Mouse (Mus musculus): Measurements from ENCODE around the gene Dscam. TPM values are rescaled to one million over a fixed set of nuclear protein-coding genes. Genes with fewer than 3 reads are reported as not detected.

The Dscam gene
- polyA plus RNA-seq, 1 experiment from 2014 or later, result 8.2 TPM

DNA sequence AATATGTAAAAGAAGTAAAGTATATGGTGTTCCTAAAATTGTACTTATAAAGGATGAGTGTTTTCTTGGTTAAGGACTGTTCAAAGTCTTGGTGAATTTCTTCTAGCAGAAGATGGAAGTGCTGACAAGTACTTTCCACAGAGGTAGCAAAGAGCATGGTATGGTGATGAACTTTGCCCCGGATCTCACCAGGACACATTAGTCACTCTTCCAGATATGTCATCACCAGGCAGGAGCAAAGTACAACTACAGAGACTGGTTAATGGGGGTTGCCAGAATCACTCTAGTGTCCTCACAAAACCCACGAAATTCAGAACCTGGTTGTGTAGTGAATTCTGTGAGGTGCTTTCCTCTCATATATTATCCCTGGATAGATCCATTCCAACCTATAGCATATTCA is 379.2 kb downstream of the Dscam start:
- H3K27me3 ChIP-seq (replicated peaks; ENCODE audit: control insufficient read depth, insufficient read depth, low read length), result no peaks in the 10 kb centered on the region
- WGBS, result 86% methylated on average over 2 of the region's 2 CpGs
- ATAC-seq, result no peak
- H3K4me2 ChIP-seq (ENCODE audit: low read length), result no peak overlapping the region
- H3K27ac ChIP-seq (ENCODE audit: low read depth, low read length), result no peak overlapping the region
- no peak overlapping the region for H3K9ac ChIP-seq (ENCODE audit: low read length)
- peaks cover 4% of the 10 kb centered on the region; the same call in 1 of the 2 replicates for H3K4me1 ChIP-seq (ENCODE audit: control insufficient read depth, insufficient read depth, low read length)
- no peak overlapping the region for H3K4me3 ChIP-seq (ENCODE audit: low read depth, low read length)
- no peak for DNase-seq (ENCODE audit: low spot score)
- H3K9me3 ChIP-seq (replicated peaks; ENCODE audit: control insufficient read depth, low read length), result no peaks in the 10 kb centered on the region
- no peaks in the 10 kb centered on the region for H3K36me3 ChIP-seq (ENCODE audit: control insufficient read depth, insufficient read depth, low read length)

DNA sequence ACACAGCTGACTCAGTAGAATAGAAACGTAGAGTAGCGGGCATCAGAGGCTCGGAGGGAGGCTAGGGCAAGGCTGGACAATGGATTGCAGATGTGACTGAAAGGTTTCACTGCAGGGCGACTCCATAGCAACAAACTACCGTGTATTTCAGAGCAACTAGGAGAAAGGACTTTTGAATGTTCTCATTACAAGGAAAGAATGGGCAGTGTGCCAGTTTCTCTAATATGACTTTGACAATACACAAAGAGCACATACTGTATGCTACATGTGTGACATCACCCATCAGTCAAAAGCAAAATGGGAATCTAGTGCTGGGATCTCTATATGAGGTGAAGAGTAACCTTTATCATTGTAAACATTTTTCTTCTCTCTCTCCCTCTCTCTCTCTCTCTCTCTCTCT is 382.3 kb downstream of the Dscam start:
- H3K36me3 ChIP-seq (ENCODE audit: control insufficient read depth, insufficient read depth, low read length), result no peaks in the 10 kb centered on the region
- H3K27me3 ChIP-seq (replicated peaks; ENCODE audit: control insufficient read depth, insufficient read depth, low read length), result no peaks in the 10 kb centered on the region
- H3K4me1 ChIP-seq (ENCODE audit: control insufficient read depth, insufficient read depth, low read length), result peaks cover 4% of the 10 kb centered on the region; the same call in 1 of the 2 replicates
- H3K4me2 ChIP-seq (ENCODE audit: low read length), result no peak overlapping the region
- 0 out of 2 replicates have a peak, but pooled peaks have one; percentile 32 for ATAC-seq
- H3K27ac ChIP-seq (ENCODE audit: low read depth, low read length), result no peak overlapping the region
- H3K9me3 ChIP-seq (replicated peaks; ENCODE audit: control insufficient read depth, low read length), result no peaks in the 10 kb centered on the region
- 23% methylated on average over 5 of the region's 5 CpGs for WGBS
- no peak overlapping the region for H3K4me3 ChIP-seq (ENCODE audit: low read depth, low read length)
- peak; percentile 67 for DNase-seq (ENCODE audit: low spot score)
- H3K9ac ChIP-seq (ENCODE audit: low read length), result no peak overlapping the region

DNA sequence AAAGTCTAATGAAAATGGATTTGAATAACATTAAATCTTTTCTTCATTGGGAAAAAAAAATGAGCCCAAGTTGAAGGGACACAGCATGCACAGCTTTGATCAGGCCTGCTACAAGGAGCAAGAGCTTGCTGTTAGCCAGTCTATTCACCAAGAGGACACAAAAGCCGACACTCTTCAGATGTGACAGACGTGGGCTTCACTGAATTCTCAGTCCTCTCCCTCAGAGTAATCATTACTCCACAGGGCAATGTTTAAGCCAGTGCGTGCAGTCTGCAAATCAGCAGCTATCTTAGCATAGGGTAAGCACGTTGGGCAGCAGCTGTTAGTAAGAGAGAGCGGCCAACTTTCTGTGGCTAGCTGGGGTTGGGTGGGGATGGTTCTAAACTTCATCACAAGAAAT is 391.5 kb downstream of the Dscam start:
- H3K36me3 ChIP-seq (ENCODE audit: control insufficient read depth, insufficient read depth, low read length), result no peaks in the 10 kb centered on the region
- no peak overlapping the region for H3K4me2 ChIP-seq (ENCODE audit: low read length)
- no peaks in the 10 kb centered on the region for H3K9me3 ChIP-seq (replicated peaks; ENCODE audit: control insufficient read depth, low read length)
- no peak overlapping the region for H3K27ac ChIP-seq (ENCODE audit: low read depth, low read length)
- no peaks in the 10 kb centered on the region for H3K27me3 ChIP-seq (replicated peaks; ENCODE audit: control insufficient read depth, insufficient read depth, low read length)
- ATAC-seq (peak; percentile 85), DNase-seq (ENCODE audit: low spot score) (peak; percentile 75)
- WGBS, result 22% methylated on average over 5 of the region's 5 CpGs
- no peak overlapping the region for H3K4me3 ChIP-seq (ENCODE audit: low read depth, low read length)
- no peak overlapping the region for H3K9ac ChIP-seq (ENCODE audit: low read length)
- peaks cover 10% of the 10 kb centered on the region for H3K4me1 ChIP-seq (ENCODE audit: control insufficient read depth, insufficient read depth, low read length)

DNA sequence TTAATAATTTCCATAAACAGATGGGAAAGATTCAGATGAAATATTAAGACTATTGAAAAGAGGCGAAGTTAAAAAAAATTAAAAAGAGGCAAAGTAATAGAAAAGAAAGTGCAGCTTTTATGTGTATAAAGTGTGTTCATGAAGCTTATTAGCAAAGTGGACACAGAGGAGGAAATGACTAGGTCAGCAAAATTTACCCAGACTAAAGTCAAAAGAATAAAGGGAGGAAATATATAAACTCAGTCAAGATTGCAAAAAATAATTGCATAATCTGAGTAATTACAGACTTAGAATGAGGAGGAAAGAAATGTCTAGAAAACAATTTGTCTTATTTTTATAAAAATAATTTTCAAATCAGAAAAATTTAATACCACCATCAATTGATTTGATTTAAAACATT is 396.3 kb downstream of the Dscam start:
- Histone ChIP-seq H3K36me3 (ENCODE audit: control insufficient read depth, insufficient read depth, low read length) (no peaks in the 10 kb centered on the region), H3K27ac (ENCODE audit: low read depth, low read length) (no peak overlapping the region), H3K4me1 (ENCODE audit: control insufficient read depth, insufficient read depth, low read length) (peaks cover 5% of the 10 kb centered on the region), H3K9me3 (replicated peaks; ENCODE audit: control insufficient read depth, low read length) (no peaks in the 10 kb centered on the region), H3K4me3 (ENCODE audit: low read depth, low read length) (no peak overlapping the region), H3K9ac (ENCODE audit: low read length) (no peak overlapping the region), H3K4me2 (ENCODE audit: low read length) (no peak overlapping the region), H3K27me3 (replicated peaks; ENCODE audit: control insufficient read depth, insufficient read depth, low read length) (no peaks in the 10 kb centered on the region)
- DNase-seq (ENCODE audit: low spot score) (no peak), ATAC-seq (no peak)
- WGBS, result 96% methylated on average over 1 of the region's 1 CpGs

DNA sequence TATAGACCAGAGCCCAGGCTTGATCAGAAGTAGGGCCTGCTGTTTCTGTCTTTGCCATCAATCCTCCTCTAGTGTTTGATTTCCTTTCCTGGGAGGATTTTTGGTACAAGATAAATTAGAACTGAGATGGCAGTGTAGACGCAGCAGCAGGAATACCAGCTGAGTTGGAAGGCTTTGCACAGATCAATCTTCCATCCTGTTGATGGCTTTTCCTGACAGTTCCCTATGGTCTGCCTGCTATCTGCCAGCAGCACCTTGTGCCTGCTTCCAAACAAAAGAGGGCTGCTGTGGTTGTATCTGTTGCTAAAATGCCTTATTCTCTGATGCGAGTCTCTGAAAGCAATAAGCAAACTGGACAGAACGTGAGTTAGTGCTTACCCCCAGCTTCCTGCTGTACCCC is 402.6 kb downstream of the Dscam start:
- H3K36me3 ChIP-seq (ENCODE audit: control insufficient read depth, insufficient read depth, low read length), result no peaks in the 10 kb centered on the region
- WGBS, result 70% methylated on average over 3 of the region's 3 CpGs
- H3K4me2 ChIP-seq (ENCODE audit: low read length), result no peak overlapping the region
- peak; percentile 55; the same call in 1 of the 2 replicates for ATAC-seq
- H3K4me1 ChIP-seq (ENCODE audit: control insufficient read depth, insufficient read depth, low read length), result no peaks in the 10 kb centered on the region; the same call in 1 of the 2 replicates
- H3K9me3 ChIP-seq (replicated peaks; ENCODE audit: control insufficient read depth, low read length), result no peaks in the 10 kb centered on the region
- H3K27me3 ChIP-seq (replicated peaks; ENCODE audit: control insufficient read depth, insufficient read depth, low read length), result no peaks in the 10 kb centered on the region
- H3K4me3 ChIP-seq (ENCODE audit: low read depth, low read length), result no peak overlapping the region
- DNase-seq (ENCODE audit: low spot score), result peak; percentile 45
- H3K27ac ChIP-seq (ENCODE audit: low read depth, low read length), result peak overlapping the region; percentile 35; the same call in 1 of the 2 replicates
- H3K9ac ChIP-seq (ENCODE audit: low read length), result no peak overlapping the region

DNA sequence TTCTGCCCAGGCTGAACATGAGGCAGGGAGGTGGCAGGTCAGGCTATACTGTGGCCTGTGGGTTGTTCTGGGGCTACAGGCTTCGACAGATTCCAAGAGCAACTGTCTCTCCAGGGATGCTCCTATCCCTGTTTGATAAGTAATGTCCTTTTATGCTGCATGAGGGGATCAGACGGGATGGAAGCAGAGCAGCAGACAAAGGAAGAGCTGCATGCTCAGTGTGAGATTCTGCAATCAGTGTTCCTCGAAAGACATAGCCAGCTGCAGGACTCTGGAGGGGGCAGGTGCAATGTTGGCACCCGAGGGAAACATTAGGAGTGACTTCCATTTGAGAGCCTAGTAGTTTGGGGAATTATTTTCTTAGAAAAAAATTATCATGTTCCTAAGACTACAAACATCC is 403.0 kb downstream of the Dscam start:
- peak overlapping the region; percentile 35; the same call in 1 of the 2 replicates for H3K27ac ChIP-seq (ENCODE audit: low read depth, low read length)
- H3K36me3 ChIP-seq (ENCODE audit: control insufficient read depth, insufficient read depth, low read length), result no peaks in the 10 kb centered on the region
- WGBS, result 25% methylated on average over 4 of the region's 4 CpGs
- H3K4me3 ChIP-seq (ENCODE audit: low read depth, low read length), result no peak overlapping the region
- no peaks in the 10 kb centered on the region for H3K9me3 ChIP-seq (replicated peaks; ENCODE audit: control insufficient read depth, low read length)
- H3K4me2 ChIP-seq (ENCODE audit: low read length), result no peak overlapping the region
- no peak for DNase-seq (ENCODE audit: low spot score)
- no peaks in the 10 kb centered on the region for H3K27me3 ChIP-seq (replicated peaks; ENCODE audit: control insufficient read depth, insufficient read depth, low read length)
- peak; percentile 29; the same call in 1 of the 2 replicates for ATAC-seq
- H3K9ac ChIP-seq (ENCODE audit: low read length), result no peak overlapping the region; the same call in 1 of the 2 replicates
- H3K4me1 ChIP-seq (ENCODE audit: control insufficient read depth, insufficient read depth, low read length), result no peaks in the 10 kb centered on the region; the same call in 1 of the 2 replicates

DNA sequence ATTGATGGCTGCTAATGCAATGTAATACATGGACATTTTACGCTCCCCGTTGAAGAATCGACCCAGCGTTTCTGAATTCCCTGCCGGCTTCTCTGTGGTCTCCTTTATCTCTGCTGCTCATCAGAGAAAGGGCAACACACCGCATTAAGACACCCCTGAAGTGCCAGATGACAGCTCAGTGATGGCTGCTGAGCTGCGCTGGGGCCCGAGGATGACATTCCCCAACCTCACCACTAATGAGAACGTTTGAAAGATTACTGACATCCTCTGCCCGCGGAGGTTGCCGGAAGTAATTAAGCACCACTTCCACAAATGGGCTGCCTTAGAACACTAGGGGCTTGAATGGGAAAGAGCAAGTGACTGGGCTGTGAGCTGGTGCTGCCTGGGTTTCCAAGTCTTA is 409.3 kb downstream of the Dscam start:
- peak overlapping the region; percentile 41; the same call in 1 of the 2 replicates for H3K27ac ChIP-seq (ENCODE audit: low read depth, low read length)
- peak; percentile 55 for DNase-seq (ENCODE audit: low spot score)

DNA sequence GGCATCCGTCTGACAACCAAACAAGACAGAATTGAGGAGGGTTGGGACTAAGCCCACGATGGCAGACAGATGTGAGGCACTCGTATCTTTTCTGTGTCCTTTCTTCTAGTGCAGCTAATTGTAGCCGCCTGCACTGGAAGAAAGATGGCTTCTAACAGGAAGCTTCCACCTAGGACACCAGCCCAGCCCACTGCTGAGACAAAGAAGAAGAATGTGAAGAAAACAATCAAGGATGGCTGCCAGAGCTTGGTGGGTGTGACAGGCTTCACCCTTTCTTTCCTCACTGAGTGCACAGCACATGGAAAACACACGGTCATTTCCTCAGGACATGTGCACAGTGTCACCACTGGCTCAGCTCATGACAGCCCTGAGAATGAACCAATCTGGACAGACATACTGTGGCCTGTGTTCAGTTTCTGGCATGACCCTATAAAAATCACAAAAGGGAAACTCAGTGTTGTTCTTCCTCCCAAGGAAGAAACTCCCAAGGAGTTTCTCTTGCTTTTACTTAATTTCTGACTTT is 411.4 kb downstream of the Dscam start:
- Histone ChIP-seq H3K9ac (ENCODE audit: low read length) (no peak overlapping the region), H3K4me2 (ENCODE audit: low read length) (no peak overlapping the region), H3K36me3 (ENCODE audit: control insufficient read depth, insufficient read depth, low read length) (no peaks in the 10 kb centered on the region), H3K4me3 (ENCODE audit: low read depth, low read length) (no peak overlapping the region), H3K27me3 (replicated peaks; ENCODE audit: control insufficient read depth, insufficient read depth, low read length) (no peaks in the 10 kb centered on the region), H3K4me1 (ENCODE audit: control insufficient read depth, insufficient read depth, low read length) (peaks cover 21% of the 10 kb centered on the region), H3K9me3 (replicated peaks; ENCODE audit: control insufficient read depth, low read length) (no peaks in the 10 kb centered on the region), H3K27ac (ENCODE audit: low read depth, low read length) (no peak overlapping the region)
- ATAC-seq (no peak), DNase-seq (ENCODE audit: low spot score) (no peak)
- WGBS, result 70% methylated on average over 5 of the region's 5 CpGs

More for the DNA sequence above, 409.3 kb downstream of the Dscam start:
- no peaks in the 10 kb centered on the region for H3K27me3 ChIP-seq (replicated peaks; ENCODE audit: control insufficient read depth, insufficient read depth, low read length)
- H3K4me2 ChIP-seq (ENCODE audit: low read length), result no peak overlapping the region
- H3K9ac ChIP-seq (ENCODE audit: low read length), result no peak overlapping the region
- peaks cover 15% of the 10 kb centered on the region for H3K4me1 ChIP-seq (ENCODE audit: control insufficient read depth, insufficient read depth, low read length)
- H3K36me3 ChIP-seq (ENCODE audit: control insufficient read depth, insufficient read depth, low read length), result no peaks in the 10 kb centered on the region
- H3K4me3 ChIP-seq (ENCODE audit: low read depth, low read length), result no peak overlapping the region
- WGBS, result 23% methylated on average over 12 of the region's 12 CpGs
- no peaks in the 10 kb centered on the region for H3K9me3 ChIP-seq (replicated peaks; ENCODE audit: control insufficient read depth, low read length)
- ATAC-seq, result peak; percentile 36; the same call in 1 of the 2 replicates

DNA sequence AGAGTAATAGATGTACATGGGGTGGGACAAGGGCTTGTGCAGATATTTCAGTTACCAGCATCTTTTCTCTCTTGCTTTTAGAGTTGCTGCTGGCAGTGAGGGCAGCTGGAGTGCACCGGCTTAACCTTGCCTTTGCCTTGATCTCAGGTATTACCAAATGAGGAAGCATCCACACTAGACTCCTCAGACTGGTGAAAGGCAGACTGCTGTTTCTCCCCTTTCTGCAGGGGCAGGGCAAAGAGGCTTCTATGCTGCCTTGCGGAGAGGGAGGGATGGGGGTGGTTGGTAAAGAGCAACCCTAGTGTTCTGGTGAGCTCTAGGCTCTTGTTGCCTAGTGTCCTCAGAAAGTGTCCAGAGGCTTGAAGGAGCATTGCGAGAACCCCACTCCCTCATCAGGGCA is 412.2 kb downstream of the Dscam start:
- H3K4me3 ChIP-seq (ENCODE audit: low read depth, low read length), result no peak overlapping the region
- H3K27ac ChIP-seq (ENCODE audit: low read depth, low read length), result no peak overlapping the region; the same call in 1 of the 2 replicates
- no peak overlapping the region for H3K9ac ChIP-seq (ENCODE audit: low read length)
- no peaks in the 10 kb centered on the region for H3K27me3 ChIP-seq (replicated peaks; ENCODE audit: control insufficient read depth, insufficient read depth, low read length)
- H3K9me3 ChIP-seq (replicated peaks; ENCODE audit: control insufficient read depth, low read length), result no peaks in the 10 kb centered on the region
- H3K36me3 ChIP-seq (ENCODE audit: control insufficient read depth, insufficient read depth, low read length), result no peaks in the 10 kb centered on the region
- no peak overlapping the region for H3K4me2 ChIP-seq (ENCODE audit: low read length)
- WGBS, result 66% methylated on average over 3 of the region's 3 CpGs
- ATAC-seq, result no peak
- no peak for DNase-seq (ENCODE audit: low spot score)
- peaks cover 21% of the 10 kb centered on the region for H3K4me1 ChIP-seq (ENCODE audit: control insufficient read depth, insufficient read depth, low read length)

All from forebrain, embryonic 14.5 days (tissue).